Mouse (Mus musculus): ENCODE measurements around the gene Clba1. TPM values are rescaled to one million over a fixed set of nuclear protein-coding genes. Genes with fewer than 3 reads are reported as not detected.

The Clba1 gene
- polyA plus RNA-seq, 1 experiment from 2014 or later: 6.1 TPM

GRCm38 (mm10) chr12:112864804-112865203 is 56.1 kb downstream of the Clba1 start:
- ATAC-seq (ENCODE audit: insufficient number of reproducible peaks, insufficient read depth, low FRiP score, low read depth): no peak
- H3K4me2 ChIP-seq (replicated peaks; ENCODE audit: low read depth, low read length): no peak overlapping the region

More at GRCm38 (mm10) chr12:112864804-112865203, 56.1 kb downstream of the Clba1 start:
- H3K4me3 ChIP-seq (ENCODE audit: low read depth, low read length): no peak overlapping the region
- 78% methylated on average over 7 of the region's 7 CpGs for WGBS
- H3K27ac ChIP-seq (ENCODE audit: low read length): no peak overlapping the region
- 0 out of 2 replicates have a peak, but pooled peaks cover 3% of the 10 kb centered on the region for H3K4me1 ChIP-seq (ENCODE audit: control insufficient read depth, insufficient read depth, low read length)
- no peaks in the 10 kb centered on the region for H3K9me3 ChIP-seq (ENCODE audit: control insufficient read depth, low read depth, low read length)
- no peak overlapping the region for H3K9ac ChIP-seq (replicated peaks; ENCODE audit: low read depth, low read length)
- no peaks in the 10 kb centered on the region for H3K36me3 ChIP-seq (ENCODE audit: control insufficient read depth, insufficient read depth, low read length)
- no peaks in the 10 kb centered on the region for H3K27me3 ChIP-seq (ENCODE audit: control insufficient read depth, insufficient read depth, low read length)

Other genes with a start within 250 kb of the Clba1 start
- 4.4 and 5.0 TPM in 2 replicates for gene Inf2, start 220.2 kb upstream of the Clba1 start, polyA plus RNA-seq (2014; fragmentation: Nextera tagmentation; extraction: Ambion mirVana)
- 2.8 and 3.1 TPM in 2 replicates for gene Adssl1, start 188.9 kb upstream of the Clba1 start, polyA plus RNA-seq (2014; fragmentation: Nextera tagmentation; extraction: Ambion mirVana)
- gene Siva1, start 164.3 kb upstream of the Clba1 start, polyA plus RNA-seq (2014; fragmentation: Nextera tagmentation; extraction: Ambion mirVana): 250 and 274 TPM in 2 replicates
- gene Akt1, start 134.1 kb upstream of the Clba1 start, polyA plus RNA-seq (2014; fragmentation: Nextera tagmentation; extraction: Ambion mirVana): 55.6 and 64.6 TPM in 2 replicates
- gene Zbtb42, start 130.1 kb upstream of the Clba1 start, polyA plus RNA-seq (2014; fragmentation: Nextera tagmentation; extraction: Ambion mirVana): 10.9 and 14.2 TPM in 2 replicates
- 15.8 and 16.2 TPM in 2 replicates for gene Cep170b, start 88.5 kb upstream of the Clba1 start, polyA plus RNA-seq (2014; fragmentation: Nextera tagmentation; extraction: Ambion mirVana)
- gene Pld4, start 48.3 kb upstream of the Clba1 start, polyA plus RNA-seq (2014; fragmentation: Nextera tagmentation; extraction: Ambion mirVana): 12.9 and 13.3 TPM in 2 replicates
- 4.6 and 5.0 TPM in 2 replicates for gene Ahnak2, start 6.3 kb upstream of the Clba1 start, polyA plus RNA-seq (2014; fragmentation: Nextera tagmentation; extraction: Ambion mirVana)
- 123 and 130 TPM in 2 replicates for gene Cdca4, start 20.5 kb downstream of the Clba1 start, polyA plus RNA-seq (2014; fragmentation: Nextera tagmentation; extraction: Ambion mirVana)
- gene Gpr132, start 59.3 kb downstream of the Clba1 start, polyA plus RNA-seq (2014; fragmentation: Nextera tagmentation; extraction: Ambion mirVana): 0.26 and 0.52 TPM in 2 replicates
- 8.4 and 8.5 TPM in 2 replicates for gene Jag2, start 120.8 kb downstream of the Clba1 start, polyA plus RNA-seq (2014; fragmentation: Nextera tagmentation; extraction: Ambion mirVana)
- 105 and 125 TPM in 2 replicates for gene Nudt14, start 133.2 kb downstream of the Clba1 start, polyA plus RNA-seq (2014; fragmentation: Nextera tagmentation; extraction: Ambion mirVana)
- gene Btbd6, start 167.5 kb downstream of the Clba1 start, polyA plus RNA-seq (2014; fragmentation: Nextera tagmentation; extraction: Ambion mirVana): 22.5 and 27.0 TPM in 2 replicates
- gene Brf1, start 191.8 kb downstream of the Clba1 start, polyA plus RNA-seq (2014; fragmentation: Nextera tagmentation; extraction: Ambion mirVana): 70.3 and 71.5 TPM in 2 replicates
- 16.5 and 17.1 TPM in 2 replicates for gene Pacs2, start 205.6 kb downstream of the Clba1 start, polyA plus RNA-seq (2014; fragmentation: Nextera tagmentation; extraction: Ambion mirVana)

Data from stomach, embryonic 14.5 days (tissue).